Mouse (Mus musculus) layer of hippocampus, postnatal 14 days (tissue): ENCODE measurements at regions not wholly inside any gene's neighbourhood (a gene's known extent, or its start where the extent isn't known, plus 50 kb on each side); places are given as distances from the start of the nearest gene placed in this dataset.

Experiments used
- DNase-seq, 2 experiments: peaks; one replicate each; pipeline ENCODE4 v3.0.0; 2021 to 2022; ENCODE audit warnings: low spot score in 2 of 2, mixed read lengths in 1 of 2

GRCm38 (mm10) chr4:5379215-5379614 is 586.1 kb upstream of the Impad1 start:
- no peak for DNase-seq

GRCm38 (mm10) chr4:5358274-5358673 is 565.1 kb upstream of the Impad1 start:
- peak in 1 of 2 experiments; percentile 3 for DNase-seq

- no peak for DNase-seq
Measured at GRCm38 (mm10) chr4:5346226-5346625, 553.1 kb upstream of the Impad1 start.

GRCm38 (mm10) chr4:5344739-5345138 is 551.6 kb upstream of the Impad1 start:
- DNase-seq: no peak

GRCm38 (mm10) chr4:5344311-5344710 is 551.2 kb upstream of the Impad1 start:
- DNase-seq: no peak

- DNase-seq: no peak
Measured at GRCm38 (mm10) chr4:5337158-5337896, 544.2 kb upstream of the Impad1 start.

- no peak for DNase-seq
Measured at GRCm38 (mm10) chr4:5335030-5335429, 541.9 kb upstream of the Impad1 start.

- DNase-seq: no peak
Measured at GRCm38 (mm10) chr4:5328497-5329194, 535.5 kb upstream of the Impad1 start.

- peak; percentile 11 to 45 for DNase-seq
Measured at GRCm38 (mm10) chr4:5327171-5327661, 534.1 kb upstream of the Impad1 start.

GRCm38 (mm10) chr4:5301461-5301860 is 508.3 kb upstream of the Impad1 start:
- DNase-seq: no peak

GRCm38 (mm10) chr4:5301017-5301416 is 507.9 kb upstream of the Impad1 start:
- no peak for DNase-seq

GRCm38 (mm10) chr4:5299208-5299607 is 506.1 kb upstream of the Impad1 start:
- DNase-seq: no peak

- no peak for DNase-seq
Measured at GRCm38 (mm10) chr4:5294030-5294429, 500.9 kb upstream of the Impad1 start.

GRCm38 (mm10) chr4:5276113-5276512 is 483.0 kb upstream of the Impad1 start:
- no peak for DNase-seq
